Mouse (Mus musculus) ES-Bruce4 (cell line): ENCODE results near the gene Srebf1. TPM values are rescaled to one million over a fixed set of nuclear protein-coding genes. Genes with fewer than 3 reads are reported as not detected.
A peak's percentile ranks its signal among the peaks of the same experiment; 100 is the strongest.

Experiments
- H3K27ac ChIP-seq: 2 replicates; pipeline ENCODE4 v1.5.1; 2012; ENCODE audit warnings: low read length, inconsistent platforms; ENCODE audit not compliant: insufficient read depth
- H3K27me3 ChIP-seq: 2 replicates; pipeline ENCODE4 v1.6.1; 2012; ENCODE audit warnings: mild to moderate bottlenecking, low read length, inconsistent platforms; ENCODE audit not compliant: control insufficient read depth, poor library complexity, insufficient read depth, severe bottlenecking
- H3K36me3 ChIP-seq: 2 replicates; pipeline ENCODE4 v1.6.1; 2012; ENCODE audit warnings: inconsistent platforms, mild to moderate bottlenecking, low read length, moderate library complexity; ENCODE audit not compliant: control insufficient read depth, poor library complexity, insufficient read depth, severe bottlenecking
- H3K4me1 ChIP-seq: one replicate; pipeline ENCODE4 v1.8.1; 2011; ENCODE audit warnings: low read length; ENCODE audit not compliant: control insufficient read depth, insufficient read depth
- H3K4me3 ChIP-seq: 2 replicates; pipeline ENCODE4 v1.5.1; 2011; ENCODE audit warnings: low read depth, mild to moderate bottlenecking, low read length
- H3K9ac ChIP-seq: 2 replicates; pipeline ENCODE4 v1.6.1; 2012; ENCODE audit warnings: low read depth, mild to moderate bottlenecking, inconsistent platforms; ENCODE audit not compliant: poor library complexity, severe bottlenecking
- H3K9me3 ChIP-seq: replicated peaks from 2 replicates; pipeline ENCODE4 v1.6.1; 2012; ENCODE audit warnings: mild to moderate bottlenecking, low read length, inconsistent platforms; ENCODE audit not compliant: control insufficient read depth, poor library complexity, insufficient read depth, severe bottlenecking
- CTCF ChIP-seq: IDR thresholded peaks from one replicate; pipeline ENCODE4 v1.8.1; 2011; ENCODE audit warnings: low read depth, low read length
- EP300 ChIP-seq: IDR thresholded peaks from 2 replicates; pipeline ENCODE4 v1.6.1; 2011; ENCODE audit warnings: low read depth, low read length; ENCODE audit not compliant: insufficient read depth
- POLR2A ChIP-seq: IDR thresholded peaks from one replicate; pipeline ENCODE4 v1.8.1; 2011; ENCODE audit warnings: low read length; ENCODE audit not compliant: insufficient read depth
- polyA plus RNA-seq: library from polyadenylated mRNA; stranded (reverse); fragments of >200 nt; gene quantifications from 2 replicates; pipeline ENCODE4 v1.2.4, GENCODE M21; 2011; ENCODE audit warnings: low read depth; ENCODE audit not compliant: missing spikeins, insufficient read depth, insufficient read length

Srebf1 gene
- polyA plus RNA-seq, 1 experiment = 68.6 TPM

GRCm38 (mm10) chr11:60213266-60213665 is 9.1 kb downstream of the Srebf1 start:
- H3K4me3 ChIP-seq = no peak overlapping the region
- no peak overlapping the region for H3K9ac ChIP-seq
- H3K4me1 ChIP-seq = peaks cover 13% of the 10 kb centered on the region
- H3K9me3 ChIP-seq = no peaks in the 10 kb centered on the region
- no peak overlapping the region for H3K27ac ChIP-seq
- H3K27me3 ChIP-seq = no peaks in the 10 kb centered on the region
- TF ChIP-seq CTCF (no peak), EP300 (no peak), POLR2A (no peak)
- peaks cover 1% of the 10 kb centered on the region; the same call in 1 of the 2 replicates for H3K36me3 ChIP-seq

- H3K27me3 ChIP-seq = no peaks in the 10 kb centered on the region
- no peak for TF ChIP-seq EP300
- no peak for TF ChIP-seq POLR2A
- no peak for TF ChIP-seq CTCF
- no peak overlapping the region for H3K27ac ChIP-seq
- no peak overlapping the region for H3K9ac ChIP-seq
- no peak overlapping the region for H3K4me3 ChIP-seq
- no peaks in the 10 kb centered on the region for H3K9me3 ChIP-seq
- peaks cover 13% of the 10 kb centered on the region for H3K4me1 ChIP-seq
- H3K36me3 ChIP-seq = peaks cover 2% of the 10 kb centered on the region; the same call in 1 of the 2 replicates
These were observed 10.6 kb downstream of the Srebf1 start for GRCm38 (mm10) chr11:60211761-60212160.

- Histone ChIP-seq H3K4me3 (peak overlapping the region; percentile 79; the same call in 1 of the 2 replicates), H3K27me3 (no peaks in the 10 kb centered on the region), H3K9ac (peak overlapping the region; percentile 65), H3K27ac (peak overlapping the region; percentile 90), H3K36me3 (peaks cover 6% of the 10 kb centered on the region), H3K9me3 (no peaks in the 10 kb centered on the region), H3K4me1 (peaks cover 13% of the 10 kb centered on the region)
- TF ChIP-seq POLR2A (no peak), EP300 (no peak), CTCF (no peak)
These were observed 11.2 kb downstream of the Srebf1 start for GRCm38 (mm10) chr11:60211152-60211551.

- Histone ChIP-seq H3K36me3 (peaks cover 13% of the 10 kb centered on the region), H3K9ac (peak overlapping the region; percentile 76), H3K4me1 (peaks cover 15% of the 10 kb centered on the region), H3K27ac (peak overlapping the region; percentile 90), H3K9me3 (no peaks in the 10 kb centered on the region), H3K27me3 (no peaks in the 10 kb centered on the region), H3K4me3 (peak overlapping the region; percentile 79)
- TF ChIP-seq CTCF (no peak), POLR2A (peak; percentile 55), EP300 (peak; percentile 74)
These were observed 12.1 kb downstream of the Srebf1 start for GRCm38 (mm10) chr11:60210305-60210724.

- H3K4me1 ChIP-seq = peaks cover 15% of the 10 kb centered on the region
These were observed 12.5 kb downstream of the Srebf1 start for GRCm38 (mm10) chr11:60209933-60210249.

GRCm38 (mm10) chr11:60209217-60209932 is 13.0 kb downstream of the Srebf1 start:
- Histone ChIP-seq H3K27me3 (no peaks in the 10 kb centered on the region), H3K9me3 (no peaks in the 10 kb centered on the region), H3K4me3 (peak overlapping the region; percentile 78), H3K4me1 (peaks cover 15% of the 10 kb centered on the region), H3K9ac (peak overlapping the region; percentile 76), H3K27ac (0 out of 2 replicates have a peak overlapping the region, but pooled peaks have one; percentile 63), H3K36me3 (peaks cover 19% of the 10 kb centered on the region)
- TF ChIP-seq EP300 (no peak), POLR2A (no peak)

More at GRCm38 (mm10) chr11:60209933-60210249, 12.5 kb downstream of the Srebf1 start:
- peaks cover 17% of the 10 kb centered on the region for H3K36me3 ChIP-seq
- peak overlapping the region; percentile 76 for H3K9ac ChIP-seq
- TF ChIP-seq EP300 = no peak
- TF ChIP-seq POLR2A = no peak
- H3K27ac ChIP-seq = peak overlapping the region; percentile 63
- no peaks in the 10 kb centered on the region for H3K9me3 ChIP-seq
- H3K27me3 ChIP-seq = no peaks in the 10 kb centered on the region
- H3K4me3 ChIP-seq = peak overlapping the region; percentile 78
